Mouse (Mus musculus) thymus, postnatal 0 days (tissue): ENCODE results near the gene Eaf2. TPM values are rescaled to one million over a fixed set of nuclear protein-coding genes. Genes with fewer than 3 reads are reported as not detected.

Experiments
- DNase-seq: peaks from one replicate; pipeline ENCODE4 v3.0.0-alpha.2; 2015; ENCODE audit warnings: low spot score
- microRNA-seq: library from miRNA; unstranded; fragments of <30 nt; microRNA quantifications from one replicate; pipeline ENCODE4, GENCODE M21; 2016; ENCODE audit warnings: borderline number of aligned reads
- polyA plus RNA-seq: library from polyadenylated mRNA; unstranded; fragments of >200 nt; fragmentation: Nextera tagmentation; extraction: Ambion mirVana; gene quantifications from 2 replicates; pipeline ENCODE4 v1.2.1, GENCODE M21; 2015

Gene Eaf2
- polyA plus RNA-seq, 1 experiment from 2014 or later, result 5.3 TPM

GRCm38 (mm10) chr16:36770830-36771229 is 104.0 kb downstream of the Eaf2 start:
- no peak for DNase-seq

GRCm38 (mm10) chr16:36770191-36770771 is 104.5 kb downstream of the Eaf2 start:
- DNase-seq, result no peak

GRCm38 (mm10) chr16:36751979-36752378 is 122.8 kb downstream of the Eaf2 start:
- no peak for DNase-seq

- DNase-seq, result no peak
These were observed 127.0 kb downstream of the Eaf2 start for GRCm38 (mm10) chr16:36747767-36748166.

GRCm38 (mm10) chr16:36747068-36747467 is 127.7 kb downstream of the Eaf2 start:
- no peak for DNase-seq

- DNase-seq, result no peak
These were observed 131.2 kb downstream of the Eaf2 start for GRCm38 (mm10) chr16:36743580-36743979.

Small RNA genes within 50 kb of the gene (microRNA-seq; reads per million reads assigned to microRNA genes)
- not detected for gene Gm22617

Other genes with a start within 250 kb of the Eaf2 start
- gene Cd86, start 208.9 kb downstream of the Eaf2 start, polyA plus RNA-seq, result 10.1 and 10.9 TPM in 2 replicates
- 4.3 and 5.1 TPM in 2 replicates for gene Ildr1, start 181.0 kb downstream of the Eaf2 start, polyA plus RNA-seq
- 1.1 and 1.4 TPM in 2 replicates for gene Slc15a2, start 90.0 kb downstream of the Eaf2 start, polyA plus RNA-seq
- gene Iqcb1, start 46.6 kb downstream of the Eaf2 start, polyA plus RNA-seq, result 20.4 and 22.8 TPM in 2 replicates
- 50.2 and 63.9 TPM in 2 replicates for gene Golgb1, start 137 bp upstream of the Eaf2 start, polyA plus RNA-seq
- gene Hcls1, start 60.0 kb upstream of the Eaf2 start, polyA plus RNA-seq, result 144 and 146 TPM in 2 replicates
- gene Fbxo40, start 115.5 kb upstream of the Eaf2 start, polyA plus RNA-seq, result 0.27 and 0.36 TPM in 2 replicates
- 4.7 and 6.8 TPM in 2 replicates for gene Polq, start 136.8 kb upstream of the Eaf2 start, polyA plus RNA-seq